Mouse (Mus musculus) natural killer cell, adult 2 months (primary cell): Measurements from ENCODE around the gene Snd1.

Experiments
- DNase-seq, 2 experiments: peaks; one replicate each; pipeline ENCODE4 v3.0.0; 2022; ENCODE audit warnings: low spot score in 2 of 2

The Snd1 gene

DNA sequence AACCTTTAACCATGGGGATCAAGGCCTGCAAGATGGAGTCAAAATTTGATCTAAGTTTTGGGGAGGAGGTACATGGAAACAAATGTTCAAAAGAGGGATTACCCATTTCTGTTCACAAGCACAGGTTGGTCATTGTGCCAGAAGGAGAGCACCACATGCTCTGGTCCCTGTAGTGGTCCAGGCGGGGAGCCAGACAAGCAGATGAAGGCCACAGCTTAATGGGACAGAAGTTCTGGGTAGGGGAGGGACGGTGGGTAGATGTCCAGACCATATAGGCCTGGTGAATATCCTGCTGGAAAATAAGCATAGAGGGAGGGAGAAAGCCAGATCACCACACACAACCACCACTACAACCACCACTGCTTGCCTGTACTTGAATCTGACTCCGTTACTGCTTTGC lies 503.9 kb downstream of the Snd1 start:
- DNase-seq, result no peak

GRCm38 (mm10) chr6:28979586-28979985 lies 504.6 kb downstream of the Snd1 start:
- DNase-seq, result no peak

DNA sequence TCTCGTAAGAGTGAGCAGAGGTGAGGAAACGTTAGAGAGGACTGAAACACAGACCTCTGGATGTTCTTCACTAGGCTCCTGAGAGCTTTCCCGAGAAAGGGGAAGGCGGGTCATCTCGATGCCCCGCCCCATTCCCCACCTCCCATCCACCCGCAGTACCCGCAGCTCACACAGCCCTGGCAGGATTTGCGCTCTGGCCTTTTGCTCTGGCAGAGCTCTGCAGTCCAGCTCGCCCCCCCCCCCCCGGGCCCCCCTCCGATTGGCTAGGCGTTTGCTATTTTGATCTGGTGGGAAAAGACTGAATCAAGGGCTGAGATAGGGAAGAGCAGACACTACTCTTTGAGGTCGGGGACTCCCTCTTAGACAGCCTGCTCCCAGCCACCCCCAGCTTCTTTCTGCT lies 505.3 kb downstream of the Snd1 start:
- no peak for DNase-seq

- no peak for DNase-seq
Measured at GRCm38 (mm10) chr6:28980750-28981584, 506.0 kb downstream of the Snd1 start.

DNA sequence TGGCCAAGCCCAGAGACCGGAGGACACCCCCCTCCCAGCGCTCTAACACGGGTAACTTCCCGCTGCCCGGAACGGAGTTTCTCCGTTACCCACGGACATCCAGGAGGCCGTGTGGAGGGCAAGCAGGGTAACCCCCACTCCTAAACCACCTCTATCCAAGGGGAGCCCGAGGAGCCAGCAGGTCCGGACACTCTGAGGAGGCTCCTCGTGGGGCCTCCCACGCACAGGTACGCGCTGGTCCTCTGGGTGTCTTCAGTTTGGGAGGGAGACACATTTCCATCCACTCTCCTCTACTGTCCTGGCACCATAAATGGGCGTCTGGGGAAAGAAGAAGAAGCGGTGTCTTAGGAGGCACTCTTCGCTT lies 506.6 kb downstream of the Snd1 start:
- DNase-seq, result no peak

GRCm38 (mm10) chr6:28981966-28982701 lies 507.2 kb downstream of the Snd1 start:
- no peak for DNase-seq

GRCm38 (mm10) chr6:28982817-28983216 lies 507.9 kb downstream of the Snd1 start:
- no peak for DNase-seq
